ENCODE assay signal across 23 mouse cellular contexts in the genomic region with DNA sequence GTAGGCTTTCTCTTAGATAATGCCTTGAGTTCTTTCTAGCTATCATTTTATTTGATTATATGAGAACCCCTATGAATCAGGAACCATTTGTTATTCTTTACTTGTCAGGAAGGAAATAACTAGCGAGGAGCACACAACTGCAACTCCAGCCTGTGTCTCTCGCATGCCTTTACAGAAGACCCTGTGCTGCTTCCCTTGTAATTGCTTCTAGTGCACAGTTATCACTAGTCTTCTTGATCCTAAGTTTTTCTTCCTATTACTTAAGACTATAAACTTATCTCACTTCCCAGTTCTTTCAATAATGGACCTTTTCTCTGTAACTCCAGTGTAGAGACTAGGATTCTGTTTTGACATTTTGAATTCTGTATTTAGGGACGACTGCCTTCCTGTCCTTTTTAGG. TPM values are rescaled to one million over a fixed set of nuclear protein-coding genes. Genes with fewer than 3 reads are reported as not detected.
"Had no signal": no experiment of that assay in that cellular context is flagged by ENCODE, and none has a peak within 500 bp of the region (broad histone marks: within the 10 kb centered on the region; RNA-seq: fewer than 3 reads in every experiment).

No protein-coding gene starts in this region.

- H3K27ac ChIP-seq: lung, embryonic 15.5 days; macrophage; midbrain, embryonic 13.5 days; midbrain, embryonic 15.5 days; neural tube, embryonic 12.5 days; stomach, embryonic 15.5 days had no signal

- H3K9me3 ChIP-seq: lung, embryonic 15.5 days; megakaryocyte, embryonic 14.5 days; midbrain, embryonic 13.5 days; midbrain, embryonic 15.5 days; neural tube, embryonic 12.5 days; stomach, embryonic 15.5 days had no signal

- H3K4me2 ChIP-seq: lung, embryonic 15.5 days; midbrain, embryonic 11.5 days; midbrain, embryonic 13.5 days; midbrain, embryonic 15.5 days; neural tube, embryonic 12.5 days; stomach, embryonic 15.5 days had no signal

- H3K4me3 ChIP-seq: lung, embryonic 15.5 days; megakaryocyte, embryonic 14.5 days; midbrain, embryonic 13.5 days; midbrain, embryonic 15.5 days; neural tube, embryonic 12.5 days; stomach, embryonic 15.5 days had no signal

- H3K36me3 ChIP-seq: lung, embryonic 15.5 days; midbrain, embryonic 13.5 days; midbrain, embryonic 15.5 days; neural tube, embryonic 12.5 days; stomach, embryonic 15.5 days had no signal

- H3K4me1 ChIP-seq: lung, embryonic 15.5 days; megakaryocyte, embryonic 14.5 days; midbrain, embryonic 13.5 days; midbrain, embryonic 15.5 days; neural tube, embryonic 12.5 days; stomach, embryonic 15.5 days had no signal

- ATAC-seq: lung, postnatal 0 days; midbrain, embryonic 13.5 days; midbrain, embryonic 15.5 days had no signal

- DNase-seq: lung, adult 2 months; lung, postnatal 14 days; lung, postnatal 36 days; right cerebral cortex, postnatal 14 days; thymus, adult 18-20 months; thymus, postnatal 14 days; thymus, postnatal 36 days had no signal

- H3K9ac ChIP-seq: lung, embryonic 15.5 days; midbrain, embryonic 13.5 days; midbrain, embryonic 15.5 days; neural tube, embryonic 12.5 days; stomach, embryonic 15.5 days had no signal

- H3K27me3 ChIP-seq: lung, embryonic 15.5 days; megakaryocyte, embryonic 14.5 days; midbrain, embryonic 13.5 days; midbrain, embryonic 15.5 days; neural tube, embryonic 12.5 days; stomach, embryonic 15.5 days had no signal

RNA-seq across cellular contexts. Expression of gene Olfr575, which starts 0.4 kb away (rescaled TPM):
- total RNA-seq: megakaryocyte progenitor cell, adult 5-6 weeks; midbrain, postnatal 0 days; monocyte, adult 5-6 weeks; neutrophil, adult 5-6 weeks had no signal
- polyA plus RNA-seq: lung, adult 2 months; lung, embryonic 15.5 days; lung, postnatal 0 days; macrophage; midbrain, embryonic 11.5 days; midbrain, embryonic 13.5 days; midbrain, embryonic 15.5 days; midbrain, postnatal 0 days; neural tube, embryonic 12.5 days; neural tube, embryonic 14.5 days; spleen, adult 2 months; stomach, embryonic 15.5 days; thymus, postnatal 0 days had no signal

RNA-seq across cellular contexts. Expression of gene Olfr576, which starts 4.3 kb away (rescaled TPM):
- total RNA-seq: megakaryocyte progenitor cell, adult 5-6 weeks; midbrain, postnatal 0 days; monocyte, adult 5-6 weeks; neutrophil, adult 5-6 weeks had no signal
- polyA plus RNA-seq: lung, adult 2 months; lung, embryonic 15.5 days; lung, postnatal 0 days; macrophage; midbrain, embryonic 11.5 days; midbrain, embryonic 13.5 days; midbrain, embryonic 15.5 days; midbrain, postnatal 0 days; neural tube, embryonic 12.5 days; neural tube, embryonic 14.5 days; spleen, adult 2 months; stomach, embryonic 15.5 days; thymus, postnatal 0 days had no signal

RNA-seq across cellular contexts. Expression of gene Olfr574, which starts 9.9 kb away (rescaled TPM):
- total RNA-seq: megakaryocyte progenitor cell, adult 5-6 weeks; midbrain, postnatal 0 days; monocyte, adult 5-6 weeks; neutrophil, adult 5-6 weeks had no signal
- polyA plus RNA-seq: lung, adult 2 months; lung, embryonic 15.5 days; lung, postnatal 0 days; macrophage; midbrain, embryonic 11.5 days; midbrain, embryonic 13.5 days; midbrain, embryonic 15.5 days; midbrain, postnatal 0 days; neural tube, embryonic 12.5 days; neural tube, embryonic 14.5 days; spleen, adult 2 months; stomach, embryonic 15.5 days; thymus, postnatal 0 days had no signal

RNA-seq across cellular contexts. Expression of gene Olfr573-ps1, which starts 15.8 kb away (rescaled TPM):
- total RNA-seq: megakaryocyte progenitor cell, adult 5-6 weeks; midbrain, postnatal 0 days; monocyte, adult 5-6 weeks; neutrophil, adult 5-6 weeks had no signal
- polyA plus RNA-seq: lung, adult 2 months; lung, embryonic 15.5 days; lung, postnatal 0 days; macrophage; midbrain, embryonic 11.5 days; midbrain, embryonic 13.5 days; midbrain, embryonic 15.5 days; midbrain, postnatal 0 days; neural tube, embryonic 12.5 days; neural tube, embryonic 14.5 days; spleen, adult 2 months; stomach, embryonic 15.5 days; thymus, postnatal 0 days had no signal

RNA-seq across cellular contexts. Expression of gene Olfr577, which starts 17.6 kb away (rescaled TPM):
- total RNA-seq: megakaryocyte progenitor cell, adult 5-6 weeks; midbrain, postnatal 0 days; monocyte, adult 5-6 weeks; neutrophil, adult 5-6 weeks had no signal
- polyA plus RNA-seq: lung, adult 2 months; lung, embryonic 15.5 days; lung, postnatal 0 days; macrophage; midbrain, embryonic 11.5 days; midbrain, embryonic 13.5 days; midbrain, embryonic 15.5 days; midbrain, postnatal 0 days; neural tube, embryonic 12.5 days; neural tube, embryonic 14.5 days; spleen, adult 2 months; stomach, embryonic 15.5 days; thymus, postnatal 0 days had no signal
